8 mouse cellular contexts compared by ENCODE assay signal in genomic region chr5:66112059-66112458, GRCm38 (mm10).
DNase-seq lines count a peak whose midpoint lies in the region; ATAC-seq and TF ChIP-seq lines count a peak whose summit lies in the region.

No protein-coding gene starts in this region.

- DNase-seq in right cerebral cortex, postnatal 14 days = peak; percentile 8
- DNase-seq in right cerebral cortex, postnatal 25 days = no peak
- DNase-seq in kidney, postnatal 36 days = peak; percentile 44 to 55
- peak; percentile 67 to 78 for DNase-seq in monocyte, adult 2 months (ENCODE audit: low read depth in 1 of 2, low spot score in 2 of 2)
- no peak for DNase-seq in cerebellum, postnatal 14 days
- no peak for DNase-seq in layer of hippocampus, adult 2 months (ENCODE audit: low spot score in 2 of 2)

- 89% methylated on average over 8 of the region's 8 CpGs for WGBS in forebrain, embryonic 13.5 days

- H3K4me3 ChIP-seq in forebrain, embryonic 13.5 days = no peak overlapping the region
- H3K4me3 ChIP-seq in layer of hippocampus, adult 2 months = no peak overlapping the region

- no peaks in the 10 kb centered on the region for H3K36me3 ChIP-seq in forebrain, embryonic 13.5 days (ENCODE audit: poor library complexity, severe bottlenecking)

- H3K27me3 ChIP-seq in forebrain, embryonic 13.5 days = no peaks in the 10 kb centered on the region

- no peaks in the 10 kb centered on the region for H3K9me3 ChIP-seq in forebrain, embryonic 13.5 days (replicated peaks)

- no peak for TF ChIP-seq CTCF in layer of hippocampus, adult 2 months (conservative IDR thresholded peaks at IDR 0.05)

- ATAC-seq in granulocyte monocyte progenitor cell, adult 5-6 weeks (replicated peaks; ENCODE audit: poor library complexity, severe bottlenecking) = peak; percentile 94
- ATAC-seq in forebrain, embryonic 13.5 days = no peak

- H3K4me2 ChIP-seq in forebrain, embryonic 13.5 days = no peak overlapping the region

- no peak overlapping the region for H3K27ac ChIP-seq in forebrain, embryonic 13.5 days
- H3K27ac ChIP-seq in layer of hippocampus, adult 2 months = no peak overlapping the region

- H3K4me1 ChIP-seq in forebrain, embryonic 13.5 days = no peaks in the 10 kb centered on the region

- no peak overlapping the region for H3K9ac ChIP-seq in forebrain, embryonic 13.5 days

Comparison
In these comparisons a context has a peak if more than half of its experiments do, and no peak if none do; other contexts are left out.
1. DNase-seq: peak in right cerebral cortex, postnatal 14 days (single experiment), kidney, postnatal 36 days (2 of 2) and monocyte, adult 2 months (2 of 2); none in right cerebral cortex, postnatal 25 days (single experiment), cerebellum, postnatal 14 days (0 of 2) and layer of hippocampus, adult 2 months (0 of 2).